Mouse (Mus musculus) c-Kit-positive CD71-positive TER-119-negative erythroid progenitor cells, embryonic 14.5 days (primary cell): ENCODE data around the gene Tmem30a.
A peak's percentile ranks its signal among the peaks of the same experiment; 100 is the strongest.

Experiments used
- DNase-seq: peaks from one replicate; pipeline ENCODE4 v3.0.0-alpha.2; 2013; ENCODE audit warnings: low read depth

Gene Tmem30a

GRCm38 (mm10) chr9:79795076-79795475 lies 1.8 kb upstream of the Tmem30a start:
- DNase-seq: no peak

GRCm38 (mm10) chr9:79785794-79786085 lies 7.6 kb downstream of the Tmem30a start:
- no peak for DNase-seq

- DNase-seq: no peak
These were observed 8.1 kb downstream of the Tmem30a start for GRCm38 (mm10) chr9:79784934-79785793.

GRCm38 (mm10) chr9:79784439-79784838 lies 8.9 kb downstream of the Tmem30a start:
- DNase-seq: no peak

- DNase-seq: no peak
These were observed 14.0 kb downstream of the Tmem30a start for GRCm38 (mm10) chr9:79779354-79779753.

- no peak for DNase-seq
These were observed 26.2 kb downstream of the Tmem30a start for GRCm38 (mm10) chr9:79766991-79767545.

- DNase-seq: no peak
These were observed 28.0 kb downstream of the Tmem30a start for GRCm38 (mm10) chr9:79765329-79765728.

- no peak for DNase-seq
These were observed 30.8 kb downstream of the Tmem30a start for GRCm38 (mm10) chr9:79762519-79762918.

- DNase-seq: no peak
These were observed 33.2 kb downstream of the Tmem30a start for GRCm38 (mm10) chr9:79760076-79760475.

GRCm38 (mm10) chr9:79759385-79760005 lies 33.8 kb downstream of the Tmem30a start, which contains the start of gene Cox7a2:
Cox7a2 (minus strand) TSS chr9:79759878.
- peak; percentile 94 for DNase-seq

- no peak for DNase-seq
These were observed 38.0 kb downstream of the Tmem30a start for GRCm38 (mm10) chr9:79755311-79755710.

GRCm38 (mm10) chr9:79751846-79752245 lies 41.5 kb downstream of the Tmem30a start:
- no peak for DNase-seq

GRCm38 (mm10) chr9:79750709-79751108 lies 42.6 kb downstream of the Tmem30a start:
- DNase-seq: no peak

- no peak for DNase-seq
These were observed 48.3 kb downstream of the Tmem30a start for GRCm38 (mm10) chr9:79745036-79745435.

- DNase-seq: no peak
These were observed 57.7 kb downstream of the Tmem30a start for GRCm38 (mm10) chr9:79735608-79736007.

GRCm38 (mm10) chr9:79730301-79730700 lies 63.0 kb downstream of the Tmem30a start:
- no peak for DNase-seq

GRCm38 (mm10) chr9:79723090-79723489 lies 70.2 kb downstream of the Tmem30a start:
- peak; percentile 35 for DNase-seq

- DNase-seq: no peak
These were observed 72.3 kb downstream of the Tmem30a start for GRCm38 (mm10) chr9:79721056-79721455.

- no peak for DNase-seq
These were observed 73.2 kb downstream of the Tmem30a start for GRCm38 (mm10) chr9:79720143-79720542.

GRCm38 (mm10) chr9:79719451-79719850 lies 73.9 kb downstream of the Tmem30a start:
- no peak for DNase-seq
